Mouse (Mus musculus) spleen, postnatal 36 days (tissue): Measurements from ENCODE around the gene Nkiras2.
"Not testable (repeated sequence)": the region's sequence is repeated elsewhere in the genome, so short reads cannot be mapped to it uniquely, and the experiment has no call there.

ENCODE experiments used
- DNase-seq, 2 experiments: peaks; one replicate each; pipeline ENCODE4 v3.0.0; 2022; ENCODE audit warnings: low spot score in 2 of 2, mixed read lengths in 1 of 2

The Nkiras2 gene

DNA sequence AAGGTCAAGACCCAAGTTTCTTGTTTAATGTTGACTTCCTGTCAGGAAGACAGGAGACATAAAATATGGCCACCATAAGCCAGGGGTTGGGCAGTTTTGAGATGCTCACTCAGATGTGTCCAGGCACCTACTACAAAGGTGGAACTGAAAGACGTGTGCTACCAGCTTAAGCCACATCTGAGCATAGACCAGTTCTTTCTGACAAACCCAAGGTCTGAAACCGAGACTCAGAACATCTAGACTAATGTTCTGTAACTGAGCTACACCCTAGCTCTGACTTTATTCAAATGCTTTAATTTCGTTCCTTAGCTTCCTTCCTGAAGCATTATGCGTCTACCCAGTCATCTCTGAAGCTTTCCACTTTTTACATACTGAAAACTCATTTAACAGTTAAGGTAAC lies 21.0 kb upstream of the Nkiras2 start:
- peak; percentile 79 to 81 for DNase-seq

DNA sequence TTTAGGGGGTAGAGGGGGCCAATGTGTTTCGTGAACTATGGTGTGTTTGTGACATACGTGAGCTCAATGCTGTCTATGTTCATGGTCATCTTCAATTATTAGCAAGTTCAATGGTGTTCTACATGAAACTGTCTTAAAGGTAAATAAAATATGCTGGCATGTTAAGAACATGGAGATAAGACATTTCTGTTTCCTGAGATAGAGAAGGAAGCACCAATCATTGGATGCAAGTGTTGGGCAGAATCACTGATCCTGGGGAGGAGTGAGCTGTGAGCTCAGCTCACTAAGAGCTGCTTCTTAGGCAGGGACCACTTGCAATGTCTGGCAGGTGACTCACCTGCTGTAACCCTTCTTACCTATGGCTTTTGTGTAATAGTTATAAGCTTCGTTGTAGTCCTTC lies 17.7 kb upstream of the Nkiras2 start:
- DNase-seq, result no peak

DNA sequence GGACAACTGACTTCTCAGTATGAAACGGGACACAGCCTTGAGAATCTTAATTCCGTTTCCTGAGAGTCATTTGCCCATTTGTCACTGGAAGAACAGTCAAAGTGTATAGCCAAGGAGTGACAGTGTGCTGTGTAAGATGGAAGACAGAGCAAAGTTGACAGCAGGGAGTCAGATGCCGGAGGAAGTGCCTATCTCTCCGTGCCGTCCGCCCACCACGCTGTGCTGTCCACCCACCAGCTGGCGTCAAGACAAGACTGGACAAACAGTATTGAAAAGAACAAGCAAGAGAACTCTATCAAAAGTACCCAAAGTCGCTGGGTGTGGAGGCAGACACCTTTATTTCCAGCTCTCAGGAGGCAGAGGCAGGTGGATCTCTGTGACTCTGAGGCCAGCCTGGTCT lies 15.9 kb upstream of the Nkiras2 start:
- no peak for DNase-seq

DNA sequence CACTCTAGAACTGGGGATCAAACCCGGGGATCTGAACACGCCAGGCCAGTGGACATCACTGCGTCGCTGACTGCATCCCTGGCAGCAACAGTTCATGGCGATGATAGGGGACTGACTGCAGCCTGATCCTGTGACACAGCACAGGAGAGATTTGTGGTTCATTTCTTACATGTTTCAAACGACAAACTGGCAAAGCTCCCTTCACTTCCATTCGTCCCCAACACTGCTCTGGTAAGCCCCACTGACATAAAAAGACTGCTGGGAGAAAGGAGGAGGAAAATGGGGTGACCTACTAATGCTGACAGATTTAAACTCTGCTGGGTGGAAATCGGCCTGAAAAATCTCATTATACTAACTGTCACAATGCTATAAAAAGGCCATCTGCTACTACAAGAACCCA lies 15.2 kb upstream of the Nkiras2 start:
- DNase-seq, result no peak

DNA sequence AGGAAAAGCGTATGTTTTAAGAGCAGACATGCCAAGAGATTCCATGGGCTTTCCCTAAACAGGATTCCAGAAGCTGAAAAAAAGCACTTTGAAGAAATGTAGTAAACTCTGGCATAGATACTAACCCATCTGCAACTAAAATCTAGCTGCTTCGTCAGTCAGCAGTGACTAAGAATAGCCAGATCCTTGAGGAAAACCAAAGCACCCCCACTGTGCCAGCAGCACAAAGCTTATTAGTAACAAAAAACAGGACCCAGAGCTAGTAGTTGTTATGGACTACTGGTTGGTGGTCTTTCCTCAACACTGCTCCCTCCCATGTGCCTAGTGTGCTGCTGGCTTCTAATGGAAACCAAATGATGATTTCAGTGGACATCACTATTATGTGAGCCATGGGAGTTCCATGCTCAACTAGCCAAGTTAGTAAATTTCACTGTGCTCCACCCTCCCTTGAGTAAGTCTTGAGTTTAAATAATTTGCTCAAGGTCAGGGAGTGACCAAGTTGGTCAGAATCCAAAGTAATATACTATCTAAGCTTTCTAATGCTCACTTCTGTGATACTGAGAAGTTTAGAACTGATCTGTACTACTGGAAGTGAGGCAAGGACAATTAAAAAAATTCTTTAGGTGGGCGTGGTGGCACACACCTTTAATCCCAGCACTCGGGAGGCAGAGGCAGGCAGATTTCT lies 14.6 kb upstream of the Nkiras2 start:
- DNase-seq, result no peak

DNA sequence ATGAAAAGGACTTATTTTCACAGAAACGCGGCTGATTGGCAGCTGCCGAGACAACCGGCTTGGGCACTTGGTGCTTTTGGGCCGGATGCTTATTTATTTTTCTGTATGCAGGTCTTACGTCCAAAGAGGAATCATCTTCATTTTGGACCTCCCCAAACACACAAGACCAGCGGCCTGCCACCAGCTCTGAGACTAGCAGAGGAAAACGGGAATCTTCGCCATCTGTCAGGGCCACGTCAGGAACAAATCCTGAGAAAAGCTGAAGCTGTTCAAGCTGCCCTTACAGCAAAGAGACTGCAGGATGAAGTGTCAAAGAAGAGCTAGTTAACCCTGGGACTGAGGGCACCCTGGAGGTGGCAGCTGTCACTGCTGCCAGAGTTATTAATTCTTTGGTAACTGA lies 13.6 kb upstream of the Nkiras2 start:
- no peak for DNase-seq

DNA sequence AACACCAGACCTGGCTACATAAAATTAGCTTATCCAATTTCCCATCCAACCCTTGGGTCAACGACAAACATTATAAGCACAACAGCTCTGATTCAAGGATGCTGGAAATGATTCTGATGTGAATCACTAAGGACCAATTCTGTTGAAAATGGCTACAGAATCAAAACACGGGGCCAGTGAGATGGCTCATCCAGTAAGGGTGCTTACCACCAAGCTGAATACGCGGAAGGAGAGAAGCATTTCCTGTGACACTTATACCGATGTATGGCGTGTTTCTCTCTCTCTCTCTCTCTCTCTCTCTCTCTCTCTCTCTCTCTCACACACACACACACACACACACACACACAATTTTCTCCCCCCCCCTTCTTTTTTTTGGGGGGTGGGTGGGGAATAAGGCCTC lies 11.9 kb upstream of the Nkiras2 start:
- no peak for DNase-seq

DNA sequence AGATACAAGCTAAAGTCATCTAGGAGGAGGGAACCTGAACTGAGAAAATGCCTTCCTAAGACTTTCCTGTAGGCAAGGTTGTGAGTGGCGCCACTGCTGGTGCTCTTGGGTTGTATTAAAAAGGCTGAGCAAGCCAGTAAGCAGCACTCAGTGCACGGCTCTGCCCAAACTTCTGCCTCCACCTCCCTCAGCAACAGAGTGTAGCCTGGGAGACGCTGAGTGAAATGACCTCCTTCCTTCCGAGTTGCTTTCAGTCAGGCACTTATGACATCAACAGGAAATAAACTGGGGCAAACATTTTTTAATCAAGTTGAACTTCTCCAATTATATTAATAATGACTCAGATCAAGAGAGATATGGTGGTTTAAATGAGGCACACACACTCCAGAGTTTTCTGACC lies 10.2 kb upstream of the Nkiras2 start:
- DNase-seq, result peak in 1 of 2 experiments; percentile 17

DNA sequence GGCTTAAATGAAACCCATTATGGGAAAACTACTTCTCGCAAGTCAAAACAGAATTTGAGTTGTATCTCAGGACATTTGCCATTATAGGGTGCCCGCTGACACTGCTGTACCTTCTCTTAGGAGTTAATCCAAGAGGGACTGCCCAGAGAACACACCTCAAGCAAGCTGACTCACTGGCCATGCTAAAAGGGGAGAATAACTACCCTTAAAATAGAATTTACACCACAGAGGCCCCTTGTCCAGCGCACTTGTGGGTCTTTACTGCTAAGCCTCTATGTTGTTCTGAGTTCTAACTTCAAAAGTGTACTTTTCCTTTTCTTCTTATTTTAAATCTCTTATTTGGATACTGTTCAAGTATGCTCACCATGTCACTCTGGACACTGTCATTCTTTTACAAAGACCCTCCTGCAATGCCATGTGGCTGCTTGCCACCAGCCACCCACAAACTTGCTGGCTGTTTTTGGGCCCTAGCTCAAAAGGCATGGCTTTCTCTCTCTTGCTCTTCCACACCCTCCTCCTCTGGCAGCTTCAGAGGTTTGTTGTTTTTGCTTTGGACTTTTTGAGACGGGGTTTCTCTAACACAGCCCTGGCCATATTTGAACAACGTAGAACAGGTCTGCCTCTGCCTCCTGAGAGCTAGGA lies 9.6 kb upstream of the Nkiras2 start:
- no peak for DNase-seq

DNA sequence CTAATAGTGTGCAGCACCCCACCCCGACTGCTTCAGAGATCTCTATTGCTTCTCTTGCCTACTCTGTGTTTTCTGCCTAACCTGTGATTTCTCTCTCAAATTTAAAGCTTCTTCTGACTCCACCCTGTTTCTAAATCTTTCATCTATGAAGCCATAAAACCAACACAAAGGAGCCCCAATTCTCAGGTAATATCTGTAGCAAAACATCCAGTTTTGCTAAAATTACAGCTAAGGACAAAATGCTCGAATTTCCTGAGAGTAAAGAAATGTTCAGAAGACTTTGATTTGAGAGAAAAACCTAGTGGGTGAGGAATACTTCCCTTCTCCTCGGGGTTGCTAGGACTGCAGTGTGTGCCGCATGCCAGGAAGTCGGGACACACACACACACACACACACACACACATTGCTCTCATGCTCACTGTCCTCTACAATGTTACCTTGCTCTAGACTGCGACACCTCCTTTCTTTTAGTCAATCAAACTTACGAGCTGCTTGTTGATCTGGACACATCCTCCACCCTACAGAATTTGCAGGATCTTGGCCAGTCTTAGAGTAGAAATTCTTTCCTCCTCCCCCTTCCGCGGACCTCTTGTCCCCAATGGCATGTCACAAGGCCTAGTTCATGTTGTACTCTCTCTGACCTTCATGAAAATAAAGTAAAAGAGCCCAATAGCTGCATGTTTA lies 8.9 kb upstream of the Nkiras2 start:
- no peak for DNase-seq

DNA sequence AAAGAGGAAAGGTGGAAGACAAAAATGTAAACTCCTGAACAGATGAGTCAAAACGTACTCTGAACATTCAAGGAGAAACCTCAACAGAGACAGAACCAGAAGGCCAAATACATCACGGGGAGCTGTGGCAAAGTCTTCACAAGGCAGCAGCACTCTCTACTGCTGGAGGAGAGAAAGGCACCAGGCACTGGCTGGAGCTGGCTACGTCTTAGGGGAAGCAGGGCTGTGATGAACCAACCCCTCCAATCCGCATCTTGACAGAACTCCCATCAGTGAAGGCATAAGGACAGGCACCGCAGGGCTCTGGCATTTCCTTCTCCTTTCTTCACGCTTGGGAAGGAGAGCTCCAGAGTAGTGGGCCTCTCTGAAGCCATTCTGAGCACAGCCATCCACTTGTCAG lies 7.4 kb upstream of the Nkiras2 start:
- no peak for DNase-seq

DNA sequence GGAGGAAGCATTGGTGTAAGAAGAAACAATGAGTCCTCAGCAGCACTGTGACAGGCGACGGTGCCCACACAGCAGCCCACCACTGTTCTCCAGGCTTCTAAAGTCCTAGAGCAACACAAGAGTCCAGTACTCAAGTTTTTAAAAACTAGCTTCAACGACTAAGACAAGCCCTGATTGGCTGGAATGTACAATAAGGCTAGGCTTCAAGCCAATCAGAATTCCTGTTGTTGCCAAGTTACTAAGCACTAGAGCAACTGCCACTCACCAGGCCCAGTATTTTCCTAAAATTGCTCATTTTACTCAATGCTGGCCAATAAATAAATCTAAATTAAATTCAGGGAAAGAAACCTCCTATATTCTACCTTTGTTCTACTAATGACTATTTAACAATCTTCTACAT lies 5.8 kb upstream of the Nkiras2 start:
- no peak for DNase-seq

DNA sequence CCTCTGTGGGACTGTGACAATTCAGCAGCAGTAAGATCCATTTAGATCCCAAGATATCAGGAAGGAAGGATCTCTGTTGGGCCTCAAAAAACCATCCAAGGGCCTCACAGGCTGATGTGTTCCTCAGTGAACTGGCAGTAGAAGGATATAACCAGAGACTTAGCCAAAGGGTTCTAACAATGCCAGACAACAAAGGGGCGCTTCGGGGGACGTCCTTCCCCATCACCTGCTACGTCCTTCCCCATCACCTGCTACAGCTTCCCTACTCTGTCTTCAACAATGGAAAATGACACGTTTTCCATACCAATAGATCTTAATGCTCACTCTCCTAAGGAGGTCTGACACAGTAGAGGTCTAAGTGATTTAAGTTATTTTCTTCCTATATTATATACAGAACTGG lies 2.7 kb upstream of the Nkiras2 start:
- DNase-seq, result no peak

DNA sequence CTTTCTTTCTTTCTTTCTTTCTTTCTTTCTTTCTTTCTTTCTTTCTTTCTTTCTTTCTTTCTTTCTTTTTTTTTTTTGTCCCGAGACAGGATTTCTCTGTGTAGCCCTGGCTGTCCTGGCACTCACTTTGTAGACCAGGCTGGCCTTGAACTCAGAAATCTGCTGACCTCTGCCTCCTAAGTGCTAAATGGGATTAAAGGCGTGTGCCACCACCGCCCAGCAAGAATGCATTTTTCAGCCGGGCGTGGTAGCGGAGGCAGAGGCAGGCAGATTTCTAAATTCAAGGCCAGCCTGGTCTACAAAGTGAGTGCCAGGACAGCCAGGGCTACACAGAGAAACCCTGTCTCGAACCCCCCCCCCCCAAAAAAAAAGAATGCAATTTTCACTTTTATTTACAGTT lies 2.2 kb upstream of the Nkiras2 start:
- not testable (repeated sequence) for DNase-seq

DNA sequence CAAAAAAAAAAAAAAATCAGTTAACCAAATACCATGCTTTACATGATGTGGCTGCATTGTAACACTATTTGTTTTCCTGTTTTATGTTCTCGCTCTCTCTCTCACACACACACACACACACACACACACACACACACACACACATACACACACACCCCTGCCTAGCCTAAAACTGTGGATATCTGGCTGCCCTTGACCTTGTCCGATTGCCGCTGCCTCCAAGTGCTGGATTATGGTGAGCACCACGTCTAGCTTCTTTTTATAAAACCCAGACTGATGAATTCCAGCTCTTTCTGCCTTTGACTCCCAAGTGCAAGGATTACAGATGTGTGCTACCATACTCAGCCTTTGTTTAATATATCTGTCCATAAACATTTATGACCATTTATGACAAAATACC lies 1.6 kb upstream of the Nkiras2 start:
- no peak for DNase-seq

DNA sequence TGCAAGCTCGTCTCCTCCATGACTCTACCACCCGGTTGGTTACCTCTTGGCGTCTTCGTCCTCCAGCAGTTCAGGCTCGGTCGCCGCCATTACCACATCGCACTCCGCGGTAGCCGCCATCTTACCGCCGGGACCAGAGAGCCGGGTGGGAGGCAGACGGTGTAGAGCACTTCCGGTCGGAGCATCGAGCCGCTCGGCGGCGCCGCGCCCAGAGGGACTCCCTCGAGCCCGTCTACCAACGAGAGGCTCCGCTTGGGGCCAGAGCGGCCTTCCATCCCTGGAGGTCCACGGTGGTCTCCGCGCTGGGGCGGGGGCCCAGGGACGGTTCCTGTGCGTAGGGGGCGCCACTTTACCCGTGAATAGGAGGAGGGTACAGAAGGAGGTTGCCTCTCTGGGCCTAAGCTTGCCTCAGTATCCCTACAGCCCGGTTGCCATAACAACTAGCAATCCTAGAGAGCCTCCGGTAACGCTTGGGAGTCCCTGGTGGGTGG lies 486 bp downstream of the Nkiras2 start:
- DNase-seq, result peak; percentile 94 to 96

DNA sequence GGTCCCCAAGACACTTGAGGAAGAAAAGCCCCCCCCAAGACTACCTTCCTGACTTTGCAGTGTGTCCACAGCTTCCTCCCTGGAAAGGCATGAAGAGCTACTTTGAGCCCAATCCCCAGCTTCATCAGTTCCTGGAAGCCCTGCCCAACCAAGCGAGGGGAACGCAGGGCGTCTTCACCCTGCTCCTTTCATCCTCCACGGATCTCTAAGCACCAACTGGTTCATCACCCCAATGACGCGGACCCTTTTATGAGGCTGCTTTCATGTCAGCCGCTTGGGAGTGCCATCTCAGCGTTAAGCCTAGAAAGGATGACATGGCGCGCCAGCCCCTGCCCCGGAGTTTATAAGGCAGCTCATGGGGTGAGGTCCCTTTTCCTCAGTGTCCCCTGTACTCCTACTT lies 938 bp downstream of the Nkiras2 start, which contains the start of gene Dnajc7:
Dnajc7 (minus strand) TSS at position 187 of the 400 bp plus-strand sequence.
- no peak for DNase-seq

DNA sequence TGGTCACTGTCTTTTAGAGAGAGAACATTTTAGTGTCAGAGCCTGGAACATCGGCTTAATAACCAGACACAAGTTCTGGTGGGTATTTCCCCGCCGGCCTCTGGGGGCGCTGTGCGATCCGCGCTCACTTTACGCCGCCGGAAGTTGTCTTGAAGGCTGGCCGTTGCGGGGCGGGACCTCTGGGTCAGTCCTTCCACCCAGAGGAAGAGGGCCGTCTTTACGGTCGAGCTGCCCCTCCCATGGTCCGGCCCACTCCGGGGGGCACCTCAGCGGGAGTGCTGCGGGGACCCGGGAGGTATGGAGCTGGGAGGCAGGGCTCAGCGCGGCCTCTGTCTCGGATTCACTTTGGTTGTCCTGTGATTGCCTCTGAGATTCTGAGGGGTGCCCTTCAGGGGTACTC lies 3.7 kb downstream of the Nkiras2 start:
- DNase-seq, result peak; percentile 93 to 95

DNA sequence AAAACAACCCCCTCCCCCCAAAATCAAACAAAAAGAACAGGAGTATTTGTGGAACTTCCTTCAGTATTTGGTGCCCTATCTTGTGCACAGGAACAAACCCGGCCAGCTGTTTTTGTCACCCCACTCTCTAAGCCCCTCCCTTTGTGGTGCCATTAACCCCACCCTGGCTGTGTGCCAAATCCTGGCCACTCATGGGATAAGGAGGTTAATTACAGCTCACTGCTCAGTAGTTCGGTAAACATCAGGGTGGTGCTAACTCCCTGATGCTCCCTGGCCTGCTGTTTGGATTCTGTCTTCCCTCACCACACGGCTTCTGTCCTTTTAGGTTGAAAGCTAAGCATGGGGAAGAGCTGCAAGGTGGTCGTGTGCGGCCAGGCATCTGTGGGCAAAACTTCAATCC lies 4.8 kb downstream of the Nkiras2 start:
- peak; percentile 43 to 58 for DNase-seq

DNA sequence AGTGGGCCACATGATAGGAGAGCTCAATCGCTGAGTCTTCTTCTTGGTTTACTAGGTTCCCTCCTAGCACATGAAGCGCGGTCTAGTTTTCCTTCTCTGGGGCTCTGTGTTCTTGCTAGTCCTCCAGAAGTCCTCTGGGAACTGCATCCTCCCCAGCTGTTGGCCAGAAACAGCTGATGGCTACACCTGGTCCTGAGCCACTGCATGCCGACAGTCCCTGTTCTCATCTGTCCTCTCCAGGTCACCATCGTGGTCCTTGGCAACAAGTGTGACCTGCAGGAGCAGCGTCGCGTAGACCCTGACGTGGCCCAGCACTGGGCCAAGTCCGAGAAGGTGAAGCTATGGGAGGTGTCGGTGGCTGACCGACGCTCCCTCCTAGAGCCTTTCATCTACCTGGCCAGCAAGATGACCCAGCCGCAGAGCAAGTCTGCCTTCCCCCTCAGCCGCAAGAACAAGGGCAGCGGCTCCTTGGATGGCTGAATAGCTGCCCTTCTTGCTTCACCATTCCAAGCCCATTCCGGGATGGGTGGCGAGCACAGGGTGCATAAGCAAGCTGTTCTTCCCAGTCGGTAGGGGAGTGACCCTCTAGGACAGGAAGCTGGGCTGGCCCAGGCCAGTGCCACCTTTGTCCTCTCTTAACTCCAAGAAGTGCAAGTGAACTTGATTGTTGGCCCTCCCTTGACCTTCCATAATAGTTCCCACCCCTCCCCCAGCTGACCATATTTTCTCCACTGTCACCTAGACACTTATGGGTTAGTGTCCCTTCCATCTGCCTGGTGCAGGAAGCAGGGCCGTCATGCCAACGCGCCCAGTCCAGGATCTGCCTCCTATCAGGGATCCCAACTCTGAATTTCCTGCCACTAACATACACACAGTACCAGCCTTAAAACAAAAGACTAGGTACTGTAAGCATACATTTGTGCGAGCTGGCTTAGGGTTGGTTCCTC lies 7.0 kb downstream of the Nkiras2 start:
- DNase-seq, result no peak

DNA sequence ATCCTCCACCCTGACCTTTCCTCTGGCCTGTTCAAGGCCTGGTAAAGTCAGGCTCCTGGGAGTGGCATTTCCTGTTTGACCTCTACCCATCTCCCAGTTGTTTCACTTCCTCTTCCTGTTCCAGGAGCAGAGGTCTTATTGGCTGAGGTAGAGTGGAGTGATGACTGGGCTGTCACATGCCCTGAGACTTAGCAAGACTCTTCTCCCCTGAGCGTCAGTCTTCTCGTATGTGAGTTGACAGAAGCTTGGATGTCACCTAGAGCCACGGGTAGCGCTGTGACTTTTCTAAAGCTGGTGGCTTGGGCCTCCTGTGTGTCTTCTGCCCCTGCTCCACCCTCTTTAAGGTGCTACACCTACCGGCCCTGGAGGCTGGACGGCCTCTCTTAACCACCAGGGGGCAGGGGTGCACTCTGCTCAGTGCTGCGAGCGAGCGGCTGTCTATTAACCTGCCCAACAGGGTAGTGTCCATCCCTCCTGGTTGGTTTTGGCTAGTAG lies 7.7 kb downstream of the Nkiras2 start:
- DNase-seq, result peak; percentile 80

DNA sequence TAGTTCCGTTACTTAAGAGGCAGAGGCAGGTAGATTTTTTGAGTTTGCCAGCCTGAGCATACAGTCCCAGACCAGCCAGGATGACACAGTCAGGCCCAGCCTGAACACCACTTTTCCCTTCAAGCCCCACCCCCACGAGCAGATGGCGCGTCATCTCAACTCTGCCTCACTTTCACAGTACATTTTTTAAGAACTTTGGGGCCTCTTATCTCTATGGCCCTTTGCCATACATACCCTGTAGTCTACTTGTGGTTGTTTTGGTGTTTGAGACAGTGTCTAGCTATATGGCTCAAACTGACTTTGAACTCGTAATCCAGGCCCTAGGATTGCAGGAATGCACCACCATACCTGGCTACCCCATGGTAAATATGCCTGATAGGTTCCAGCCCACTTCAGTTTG lies 9.0 kb downstream of the Nkiras2 start:
- peak in 1 of 2 experiments; percentile 32 for DNase-seq
